Comparison of ENCODE assay signal across 22 mouse cellular contexts in genomic region chr5:111222820-111223219, GRCm38 (mm10).
A peak's percentile ranks its signal among the peaks of the same experiment; 100 is the strongest.
DNase-seq lines count a peak whose midpoint lies in the region; ATAC-seq and TF ChIP-seq lines count a peak whose summit lies in the region.
"Had no signal": no experiment of that assay in that cellular context is flagged by ENCODE, and none has a peak within 500 bp of the region (broad histone marks: within the 10 kb centered on the region; RNA-seq: fewer than 3 reads in every experiment).

No protein-coding gene starts in this region.

- no peak overlapping the region for H3K4me3 ChIP-seq in liver, embryonic 12.5 days
- no peak overlapping the region for H3K4me3 ChIP-seq in CH12.LX (replicated peaks in 1 of 3; ENCODE audit: low read depth in 2 of 3, low read length in 2 of 3, poor library complexity in 1 of 3)
- H3K4me3 ChIP-seq: embryonic facial prominence, embryonic 12.5 days; forebrain, embryonic 13.5 days; heart, embryonic 15.5 days; intestine, embryonic 15.5 days; limb, embryonic 13.5 days; liver, embryonic 15.5 days had no signal

- dilution Hi-C loops in CH12.LX (cut with MboI; ENCODE audit: extremely low pct_ligation_motif_present, extremely low pct_unique_long_range_greater_than_20kb, low sequenced_read_pairs) = no loop called here

- no peaks in the 10 kb centered on the region for H3K27me3 ChIP-seq in liver, embryonic 12.5 days (replicated peaks)
- H3K27me3 ChIP-seq in CH12.LX (replicated peaks) = no peaks in the 10 kb centered on the region
- H3K27me3 ChIP-seq: embryonic facial prominence, embryonic 12.5 days; forebrain, embryonic 13.5 days; heart, embryonic 15.5 days; intestine, embryonic 15.5 days; limb, embryonic 13.5 days; liver, embryonic 15.5 days had no signal

- TF ChIP-seq CTCF in CH12.LX (conservative IDR thresholded peaks at IDR 0.05 in 1 of 2, IDR thresholded peaks at IDR 0.05 in 1 of 2; ENCODE audit: low read depth in 2 of 2, low read length in 2 of 2) = no peak

- peaks cover 3% of the 10 kb centered on the region; the same call in 1 of the 2 replicates for H3K4me1 ChIP-seq in liver, embryonic 12.5 days
- no peaks in the 10 kb centered on the region; a peak in 1 of 4 replicates for H3K4me1 ChIP-seq in CH12.LX (ENCODE audit: control insufficient read depth in 1 of 2, insufficient read depth in 2 of 2)
- H3K4me1 ChIP-seq: liver, embryonic 15.5 days had no signal

- H3K9ac ChIP-seq in liver, embryonic 12.5 days = no peak overlapping the region
- H3K9ac ChIP-seq in CH12.LX (ENCODE audit: insufficient read depth, low read depth) = no peak overlapping the region
- H3K9ac ChIP-seq: embryonic facial prominence, embryonic 12.5 days; forebrain, embryonic 13.5 days; heart, embryonic 15.5 days; hindbrain, embryonic 14.5 days; intestine, embryonic 15.5 days; limb, embryonic 13.5 days; liver, embryonic 15.5 days had no signal

- no peak for TF ChIP-seq RAD21 in CH12.LX (IDR thresholded peaks at IDR 0.05; ENCODE audit: low read depth, low read length)

- ATAC-seq in liver, embryonic 12.5 days = no peak
- no peak for ATAC-seq in erythroid progenitor cell, adult 5-6 weeks (replicated peaks; ENCODE audit: low FRiP score, poor library complexity, severe bottlenecking)
- ATAC-seq: forebrain, embryonic 13.5 days; intestine, embryonic 15.5 days had no signal

- H3K9me3 ChIP-seq in liver, embryonic 12.5 days (replicated peaks) = no peaks in the 10 kb centered on the region
- no peaks in the 10 kb centered on the region for H3K9me3 ChIP-seq in CH12.LX (replicated peaks; ENCODE audit: low read length)
- H3K9me3 ChIP-seq: embryonic facial prominence, embryonic 12.5 days; forebrain, embryonic 13.5 days; heart, embryonic 15.5 days; intestine, embryonic 15.5 days; limb, embryonic 13.5 days; liver, embryonic 15.5 days had no signal

- no peak overlapping the region for H3K27ac ChIP-seq in liver, embryonic 12.5 days
- no peak overlapping the region for H3K27ac ChIP-seq in CH12.LX (ENCODE audit: insufficient read depth, low read depth)
- H3K27ac ChIP-seq: embryonic facial prominence, embryonic 12.5 days; heart, embryonic 15.5 days; intestine, embryonic 15.5 days; limb, embryonic 13.5 days; liver, embryonic 15.5 days had no signal

- peak; percentile 42 for DNase-seq in liver
- peak; percentile 14 for DNase-seq in A20 (ENCODE audit: low read depth, low spot score)
- DNase-seq in CH12.LX (ENCODE audit: extremely low read depth) = peak; percentile 40
- DNase-seq in c-Kit-positive CD71-positive TER-119-positive erythroid progenitor cells, embryonic 14.5 days (ENCODE audit: low spot score) = peak; percentile 3
- no peak for DNase-seq in frontal cortex, postnatal 14 days (ENCODE audit: low spot score in 2 of 2)
- DNase-seq: adrenal gland, postnatal 36 days; cerebellum, adult 11-12 months; cerebellum, postnatal 14 days; heart, postnatal 36 days; layer of hippocampus, adult 9-11 months; lung, postnatal 4 days; right cerebral cortex, postnatal 14 days; spleen, adult 18-20 months had no signal

- TF ChIP-seq EP300 in CH12.LX (IDR thresholded peaks at IDR 0.05; ENCODE audit: low read length) = no peak

- no peak overlapping the region for H3K4me2 ChIP-seq in liver, embryonic 12.5 days
- no peak overlapping the region for H3K4me2 ChIP-seq in CH12.LX (ENCODE audit: insufficient read depth, low read depth, poor library complexity, severe bottlenecking)
- H3K4me2 ChIP-seq: embryonic facial prominence, embryonic 12.5 days; forebrain, embryonic 13.5 days; heart, embryonic 15.5 days; hindbrain, embryonic 14.5 days; intestine, embryonic 15.5 days; limb, embryonic 13.5 days; liver, embryonic 15.5 days had no signal

- in situ Hi-C loops in CH12.LX (cut with MboI; ENCODE audit: low pct_ligation_motif_present, low pct_unique_long_range_greater_than_20kb, low sequenced_read_pairs) = loop anchor here (25.0 kb wide), 1 partner anchor 211 kb away; no protein-coding TSS in a partner anchor

- 40% methylated on average over 11 of the region's 11 CpGs for WGBS in liver, embryonic 12.5 days (ENCODE audit: insufficient replicate concordance)

- H3K36me3 ChIP-seq in liver, embryonic 12.5 days = peaks cover 13% of the 10 kb centered on the region
- H3K36me3 ChIP-seq in CH12.LX (replicated peaks in 1 of 2; ENCODE audit: control insufficient read depth in 1 of 2, insufficient read depth in 1 of 2, low read length in 1 of 2) = no peaks in the 10 kb centered on the region
- H3K36me3 ChIP-seq: liver, embryonic 15.5 days had no signal

- TF ChIP-seq POLR2A in CH12.LX (IDR thresholded peaks at IDR 0.05; ENCODE audit: low read depth, low read length) = no peak

- no peaks in the 10 kb centered on the region for H3K79me2 ChIP-seq in CH12.LX (replicated peaks; ENCODE audit: control insufficient read depth, extremely low read depth, insufficient read depth, poor library complexity, severe bottlenecking)

TF ChIP-seq in CH12.LX, 34 proteins besides CTCF, POLR2A, EP300 and RAD21:
- no peak for TF ChIP-seq CHD2 (IDR thresholded peaks at IDR 0.05; ENCODE audit: low read length)
- TF ChIP-seq MEF2A (IDR thresholded peaks at IDR 0.05; ENCODE audit: borderline replicate concordance, low read depth, low read length) = no peak
- TF ChIP-seq NELFE (IDR thresholded peaks at IDR 0.05; ENCODE audit: low read depth, low read length) = no peak
- no peak for TF ChIP-seq RCOR1 (conservative IDR thresholded peaks at IDR 0.05; ENCODE audit: low read depth, low read length)
- TF ChIP-seq MYC (IDR thresholded peaks at IDR 0.05; ENCODE audit: low read depth, low read length) = no peak
- no peak for TF ChIP-seq JUN (IDR thresholded peaks at IDR 0.05; ENCODE audit: insufficient read depth, low read depth, low read length)
- no peak for TF ChIP-seq USF1 (IDR thresholded peaks at IDR 0.05; ENCODE audit: low read depth, low read length)
- TF ChIP-seq JUND (conservative IDR thresholded peaks at IDR 0.05; ENCODE audit: low read depth, low read length) = no peak
- TF ChIP-seq SIN3A (IDR thresholded peaks at IDR 0.05; ENCODE audit: low read length) = no peak
- no peak for TF ChIP-seq ZMIZ1 (IDR thresholded peaks at IDR 0.05; ENCODE audit: low read depth, low read length)
- no peak for TF ChIP-seq IRF4 (IDR thresholded peaks at IDR 0.05; ENCODE audit: low read depth, low read length)
- no peak for TF ChIP-seq POLR2AphosphoS2 (IDR thresholded peaks at IDR 0.05; ENCODE audit: low read depth, low read length)
- no peak for TF ChIP-seq GABPA (IDR thresholded peaks at IDR 0.05; ENCODE audit: insufficient replicate concordance, low read depth, low read length)
- no peak for TF ChIP-seq TBP (conservative IDR thresholded peaks at IDR 0.05; ENCODE audit: low read depth, low read length)
- no peak for TF ChIP-seq BHLHE40 (IDR thresholded peaks at IDR 0.05; ENCODE audit: low read depth, low read length)
- TF ChIP-seq ETS1 (conservative IDR thresholded peaks at IDR 0.05; ENCODE audit: low read depth, low read length) = no peak
- TF ChIP-seq MAX (IDR thresholded peaks at IDR 0.05; ENCODE audit: low read length) = no peak
- no peak for TF ChIP-seq USF2 (conservative IDR thresholded peaks at IDR 0.05; ENCODE audit: low read depth, low read length)
- no peak for TF ChIP-seq SMC3 (IDR thresholded peaks at IDR 0.05; ENCODE audit: low read depth, low read length)

Comparison
In these comparisons a context has a peak if more than half of its experiments do, and no peak if none do; other contexts are left out.
1. DNase-seq: peak in liver (single experiment), A20 (single experiment), CH12.LX (single experiment) and c-Kit-positive CD71-positive TER-119-positive erythroid progenitor cells, embryonic 14.5 days (single experiment); none in frontal cortex, postnatal 14 days (0 of 2).